Mouse (Mus musculus): ENCODE data around the gene Parvb.

Gene Parvb

DNA sequence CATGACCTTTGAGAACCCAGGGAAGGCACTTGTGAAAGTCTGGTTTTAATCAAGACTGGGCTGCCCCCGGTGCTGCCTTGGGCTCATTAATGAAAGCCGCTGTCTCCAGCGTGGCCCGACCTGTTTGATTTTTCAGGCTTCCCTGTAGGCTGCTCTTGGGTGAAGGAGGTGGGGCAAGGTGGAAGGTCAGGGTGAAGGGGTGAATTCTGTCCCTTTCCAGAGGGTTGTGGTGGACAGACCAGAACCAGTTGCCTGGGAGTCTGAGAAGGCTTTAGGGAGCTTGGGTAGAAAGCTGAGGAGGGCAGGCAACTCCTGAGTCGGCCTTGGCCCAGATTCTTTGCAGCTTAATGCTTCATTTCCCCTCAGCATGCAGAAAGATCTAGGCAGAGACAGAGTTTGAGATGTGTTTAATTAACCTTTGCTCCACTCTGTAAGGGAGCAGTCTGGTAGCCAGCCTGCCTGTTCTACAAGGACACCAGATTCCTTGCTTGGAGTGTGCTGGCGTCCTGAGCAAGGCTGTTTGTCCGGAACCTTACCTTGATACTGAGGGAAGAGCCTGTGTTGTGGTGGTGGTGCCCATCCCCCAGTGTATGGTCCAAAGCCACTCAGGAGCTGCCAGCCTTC lies 15.3 kb upstream of the Parvb start:
- no peak for DNase-seq (ENCODE audit: low read depth, low spot score)

DNA sequence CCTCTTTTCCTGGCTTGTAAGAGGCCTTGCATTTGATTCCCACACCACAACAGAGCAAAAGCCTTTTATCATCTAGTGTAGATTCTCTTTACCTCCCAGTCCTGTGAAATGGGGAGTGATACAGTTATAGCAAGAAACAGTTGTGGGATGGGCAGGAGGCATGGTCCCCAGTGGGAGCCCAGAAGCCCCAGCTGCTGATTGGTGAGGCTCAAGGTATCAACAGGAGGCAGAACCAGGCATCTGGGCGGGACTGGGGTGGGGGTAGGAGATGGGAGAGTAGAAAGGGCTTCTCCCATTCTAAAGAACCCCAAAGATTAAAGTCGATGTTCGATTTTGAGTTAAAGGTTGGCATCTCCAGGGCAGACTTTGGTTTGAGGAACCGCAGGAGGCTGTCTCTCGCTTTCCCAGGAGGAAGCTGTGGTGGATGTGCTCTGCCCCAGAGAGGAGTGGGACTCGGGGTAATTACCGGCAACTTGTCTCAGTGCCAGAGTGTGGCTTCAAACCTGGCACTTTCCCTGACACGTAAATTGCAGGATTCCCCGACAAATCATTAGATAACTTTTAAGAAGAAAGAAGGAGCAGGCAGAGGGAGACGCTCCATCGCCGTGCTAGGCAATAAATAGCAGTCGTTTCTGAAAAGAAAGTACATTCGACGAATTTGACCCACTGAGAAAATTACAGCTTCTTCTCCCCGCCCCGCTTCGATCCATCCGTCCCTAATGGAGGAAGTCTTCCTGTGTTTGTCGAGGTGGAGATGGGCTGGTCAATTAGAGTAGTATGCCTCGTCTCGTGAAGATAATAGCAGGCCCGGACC lies 13.7 kb upstream of the Parvb start:
- DNase-seq (ENCODE audit: low read depth, low spot score): no peak

DNA sequence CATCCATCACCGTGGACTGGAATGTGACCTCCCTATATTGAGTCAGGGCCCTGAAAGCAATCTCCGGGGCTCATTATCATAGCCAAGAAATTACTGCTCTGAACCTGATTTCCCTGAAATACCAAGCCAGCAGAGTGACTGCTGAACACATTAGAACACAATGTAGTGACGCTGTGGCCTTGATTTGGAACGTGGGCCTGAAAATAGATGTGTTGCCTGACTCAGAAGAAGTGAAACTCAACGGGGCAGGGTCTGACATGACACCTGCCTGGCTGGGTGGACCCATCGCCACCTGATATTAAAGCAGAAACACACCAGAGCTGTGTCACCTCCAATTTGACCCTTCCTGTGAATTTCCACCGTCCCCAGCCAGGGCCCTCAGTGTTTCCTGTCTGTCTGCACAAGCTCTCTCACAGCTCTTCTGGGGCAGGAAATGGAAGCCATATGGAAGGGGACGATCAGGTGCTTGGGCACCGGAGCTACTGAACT lies 13.0 kb upstream of the Parvb start:
- no peak for DNase-seq (ENCODE audit: low read depth, low spot score)

DNA sequence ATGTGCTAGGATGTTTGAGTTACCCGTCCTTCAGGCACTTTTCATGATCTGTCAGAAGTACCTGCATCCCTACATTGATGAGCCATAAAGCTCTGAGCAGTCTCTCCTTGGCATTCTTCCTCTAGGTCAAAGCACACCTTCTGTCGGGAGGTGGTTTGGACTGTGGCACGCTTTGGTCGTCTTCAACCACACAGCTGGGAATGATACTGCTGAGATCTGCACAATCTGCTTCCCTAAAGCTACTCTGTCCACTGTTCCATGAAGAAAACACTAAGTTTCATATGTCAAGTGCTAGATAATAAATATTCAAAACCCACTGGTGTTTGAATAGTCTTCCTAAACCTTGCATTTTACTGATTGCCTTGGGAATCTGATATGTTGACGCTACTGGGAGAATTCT lies 10.3 kb upstream of the Parvb start:
- no peak for DNase-seq (ENCODE audit: low read depth, low spot score)

DNA sequence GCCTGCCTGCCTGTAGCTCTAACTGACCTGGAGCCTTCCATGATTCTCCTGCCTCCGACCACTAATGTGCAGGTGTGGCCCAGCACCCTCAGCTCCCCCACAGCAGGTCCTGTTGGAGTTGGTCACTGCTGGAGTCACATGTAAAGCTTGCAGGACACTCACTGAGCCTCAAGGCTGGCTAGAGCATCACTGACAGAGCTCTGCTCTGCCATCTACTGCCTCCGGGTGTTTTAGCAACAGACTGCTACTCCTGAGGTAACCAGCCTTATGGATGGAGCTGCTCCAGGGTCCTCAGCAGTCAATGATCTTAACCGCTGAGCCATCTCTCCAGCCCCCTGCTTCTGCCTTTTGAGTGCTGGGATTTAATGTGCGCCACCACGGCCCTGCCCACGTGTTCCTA lies 8.4 kb upstream of the Parvb start:
- no peak for DNase-seq (ENCODE audit: low read depth, low spot score)

DNA sequence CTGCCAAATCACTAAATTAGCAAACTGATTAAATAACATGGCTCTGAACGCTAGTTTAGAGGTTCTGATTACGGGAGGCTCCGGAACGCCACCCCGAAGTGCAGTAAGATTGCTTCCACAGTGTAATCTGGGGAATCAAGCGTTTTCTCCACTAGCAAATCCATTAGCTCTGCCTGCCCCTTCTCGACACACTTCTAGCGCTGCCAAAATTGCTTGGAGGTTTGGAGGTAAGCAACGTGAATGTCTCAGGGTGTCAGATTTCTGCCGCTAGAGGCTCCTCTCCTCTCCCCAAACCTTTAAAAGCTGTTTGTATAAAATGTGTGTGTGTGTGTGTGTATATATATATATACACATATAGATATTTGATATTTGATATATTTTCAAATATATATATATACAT lies 7.1 kb upstream of the Parvb start:
- DNase-seq (ENCODE audit: low read depth, low spot score): peak; percentile 46

DNA sequence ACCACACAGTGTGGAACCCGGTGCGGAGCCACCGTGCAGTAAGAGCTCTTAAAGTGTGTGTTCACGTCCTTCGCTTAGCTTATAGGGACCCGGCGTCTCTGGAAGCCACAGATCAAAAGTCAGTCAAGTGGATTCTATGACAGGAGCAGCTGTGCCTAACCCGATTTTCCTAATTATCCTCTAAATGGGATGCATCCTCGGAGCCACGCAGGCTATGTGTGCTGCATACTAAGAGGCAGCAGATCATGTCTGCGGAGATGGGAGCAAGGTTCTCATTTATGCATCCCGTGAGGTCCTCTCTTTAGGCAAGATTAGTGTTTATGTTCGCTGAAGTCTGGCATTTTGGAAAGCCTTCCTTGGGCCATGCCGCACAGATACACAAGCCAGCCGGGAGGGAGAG lies 4.9 kb upstream of the Parvb start:
- no peak for DNase-seq (ENCODE audit: low read depth, low spot score)

DNA sequence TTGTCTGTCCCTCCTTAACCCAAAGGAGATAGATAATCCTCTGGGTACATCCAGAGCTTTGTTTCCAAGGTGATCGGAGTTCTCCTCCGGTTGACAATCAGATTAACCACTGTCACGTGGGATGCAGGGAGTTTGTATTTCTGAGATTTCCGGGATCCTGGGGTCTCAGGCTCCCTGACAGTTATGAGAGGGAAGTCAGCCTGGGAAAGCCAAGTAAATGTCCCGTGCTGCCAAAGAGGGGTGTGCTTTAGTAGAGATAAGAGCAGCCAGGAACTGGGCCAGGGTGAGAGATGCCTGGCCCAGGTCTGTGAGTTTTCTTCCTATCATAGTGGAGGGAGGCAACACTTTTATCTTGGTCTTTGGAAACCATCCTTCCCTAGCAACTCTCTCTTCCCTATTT lies 1.2 kb upstream of the Parvb start:
- no peak for DNase-seq (ENCODE audit: low read depth, low spot score)

DNA sequence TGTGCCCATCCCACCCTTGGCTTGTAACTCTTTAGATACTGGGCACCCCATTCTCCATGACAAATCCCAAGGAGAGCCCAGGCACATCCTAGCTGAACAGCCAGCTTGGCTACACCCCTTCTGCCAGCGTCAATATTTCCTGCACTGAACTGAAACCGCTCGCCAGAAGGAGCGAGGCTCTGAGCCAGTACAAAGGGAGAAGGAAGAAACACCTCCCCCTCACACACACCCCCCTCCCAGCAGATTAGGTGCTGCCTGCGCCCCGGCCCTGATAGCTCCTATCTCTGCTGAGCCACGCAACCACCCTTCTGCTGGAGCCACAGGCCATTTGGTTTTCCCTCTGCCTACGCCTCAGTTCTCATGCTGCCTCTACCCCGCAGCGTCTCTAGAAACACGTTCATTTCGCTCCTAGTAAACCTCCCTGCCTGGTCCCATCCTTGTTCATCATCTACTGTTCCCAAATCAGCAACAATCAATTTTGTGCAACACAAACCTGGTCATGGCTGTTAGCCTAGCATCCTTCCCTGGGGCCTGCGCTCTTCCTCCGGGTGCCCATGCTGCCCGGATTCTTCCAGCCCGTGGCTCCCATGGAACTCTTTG lies 630 bp upstream of the Parvb start:
- DNase-seq (ENCODE audit: low read depth, low spot score): no peak

DNA sequence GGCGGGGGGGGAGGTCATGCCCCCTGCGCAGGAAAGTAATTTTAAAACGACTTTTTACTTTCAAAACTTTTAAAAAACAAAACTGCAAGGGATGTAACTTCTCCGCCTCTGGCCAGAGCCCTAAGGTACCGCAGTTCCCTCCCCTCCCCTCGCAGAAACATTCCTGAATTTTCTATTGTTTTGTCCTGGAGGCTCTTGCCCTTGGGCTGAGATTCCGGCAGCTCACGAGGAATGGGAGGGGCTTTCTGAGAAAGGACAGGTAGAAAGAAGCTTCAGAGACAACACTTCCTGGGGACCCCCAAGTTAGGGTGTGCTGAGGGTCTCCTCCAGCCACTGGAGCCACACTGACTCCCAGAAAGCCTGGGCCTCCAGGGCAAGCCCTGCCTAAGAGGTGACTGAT lies 766 bp downstream of the Parvb start:
- no peak for DNase-seq (ENCODE audit: low read depth, low spot score)

DNA sequence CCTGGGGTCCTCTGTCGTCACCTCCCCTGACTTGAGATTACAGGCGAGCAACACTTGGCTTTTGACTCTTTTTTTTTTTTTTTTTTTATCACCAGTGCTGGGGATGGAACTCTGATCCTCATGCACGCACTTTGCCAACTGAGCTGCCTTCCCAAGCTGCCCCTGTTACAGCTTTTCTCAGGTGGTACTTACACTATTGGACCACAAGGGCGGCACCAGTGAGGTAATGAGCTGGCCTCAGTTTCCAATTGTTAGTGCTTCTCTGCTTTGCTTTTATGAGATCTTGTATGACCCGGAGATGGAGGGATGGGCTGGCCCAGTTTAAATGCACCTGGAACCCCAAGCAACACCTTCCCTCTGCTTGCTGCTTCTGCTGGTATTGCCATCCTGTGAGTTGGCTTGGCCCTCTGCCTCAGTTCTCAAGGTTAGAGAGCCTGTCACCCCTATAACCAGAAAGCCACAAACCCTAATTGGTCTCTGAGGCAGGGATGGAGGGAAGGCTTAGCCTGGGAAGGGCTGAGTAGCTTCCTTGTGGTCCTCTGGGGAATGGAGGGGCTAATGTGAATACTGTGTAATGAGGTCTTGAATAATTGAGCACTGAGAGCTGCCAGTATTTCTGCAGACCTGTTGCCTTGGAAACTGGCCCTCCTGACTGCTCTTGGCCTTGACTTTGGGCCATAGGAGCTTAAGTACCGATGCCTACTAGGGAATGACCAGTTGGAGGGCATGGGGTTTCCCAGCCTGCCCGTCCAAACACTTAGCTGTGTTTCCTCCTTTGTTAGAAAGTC lies 3.1 kb downstream of the Parvb start:
- DNase-seq (ENCODE audit: low read depth, low spot score): no peak

DNA sequence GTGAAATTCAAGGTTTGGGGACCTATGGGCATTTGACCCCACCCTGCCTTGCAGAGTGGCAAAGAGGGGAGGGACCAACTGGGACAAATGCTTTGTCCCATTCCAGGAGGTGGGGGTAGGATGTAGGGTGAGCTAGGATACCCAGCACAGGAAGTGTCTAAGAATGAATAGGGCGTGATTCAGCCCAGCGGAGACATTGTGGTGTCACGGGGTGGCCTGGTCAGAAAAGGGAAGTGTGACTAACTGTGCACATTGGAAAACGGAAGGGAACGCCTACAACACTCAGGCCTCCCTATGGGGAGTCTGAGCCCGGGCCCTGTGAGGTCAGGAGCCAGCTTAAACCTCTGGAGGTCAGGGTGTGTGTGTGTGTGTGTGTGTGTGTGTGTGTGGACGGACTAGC lies 3.8 kb downstream of the Parvb start:
- peak; percentile 88 for DNase-seq (ENCODE audit: low read depth, low spot score)

DNA sequence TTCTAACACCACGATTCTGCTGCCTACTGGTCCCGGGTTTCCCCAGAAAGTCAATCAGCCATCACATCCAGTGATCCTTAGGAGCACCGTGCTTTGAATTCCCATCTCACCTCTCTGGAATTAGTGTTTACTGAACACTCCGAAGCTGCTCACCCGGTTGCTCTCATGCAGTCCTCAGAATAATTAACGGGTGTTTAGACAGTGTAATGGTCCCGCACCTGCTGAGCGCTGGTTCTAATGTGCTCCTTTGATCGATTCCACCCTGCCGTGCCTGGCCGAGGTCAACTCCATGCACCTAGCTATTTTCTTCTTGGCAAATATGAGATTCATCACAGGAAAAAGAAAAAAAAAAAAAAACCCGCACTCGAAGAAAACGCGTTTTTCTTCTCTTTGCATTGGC lies 6.7 kb downstream of the Parvb start:
- no peak for DNase-seq (ENCODE audit: low read depth, low spot score)

DNA sequence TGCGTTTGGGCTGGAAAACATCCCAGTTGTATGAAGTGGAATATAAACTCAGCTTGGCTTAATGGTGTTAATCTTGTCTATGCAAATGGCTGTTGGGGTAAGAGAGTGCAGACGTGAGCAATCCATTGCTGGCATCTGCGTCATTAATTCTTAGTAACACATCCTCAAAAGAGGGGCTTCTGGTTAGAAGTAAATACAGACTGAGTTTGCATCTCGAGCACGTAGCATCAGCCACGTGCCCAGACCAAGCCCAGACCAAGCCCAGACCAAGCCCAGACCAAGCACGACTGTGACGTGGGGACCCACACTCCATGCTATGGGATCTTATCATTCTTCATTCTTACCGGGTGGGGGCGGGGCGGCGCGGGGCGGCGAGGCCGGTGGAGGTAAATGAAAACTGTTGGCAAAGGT lies 7.2 kb downstream of the Parvb start:
- no peak for DNase-seq (ENCODE audit: low read depth, low spot score)

DNA sequence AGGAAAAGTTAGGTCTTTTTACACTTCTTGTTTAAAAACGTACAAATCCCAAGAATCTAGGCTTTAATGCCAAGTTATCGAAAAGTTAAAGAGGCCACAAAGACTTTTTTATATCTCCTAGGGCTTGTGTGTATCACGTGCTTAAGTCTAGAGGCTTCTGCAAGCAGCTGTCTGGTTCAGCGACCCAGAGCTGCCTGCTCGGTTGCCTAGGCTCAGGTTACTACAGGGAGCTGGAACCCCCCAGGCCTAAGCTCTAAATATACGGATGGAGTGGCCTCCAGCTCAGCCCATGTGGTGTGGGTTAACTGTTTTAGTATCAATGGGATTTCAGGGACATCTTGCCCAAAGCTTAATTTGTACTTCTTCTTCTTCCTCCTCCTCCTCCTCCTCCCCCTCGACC lies 9.7 kb downstream of the Parvb start:
- DNase-seq (ENCODE audit: low read depth, low spot score): no peak

DNA sequence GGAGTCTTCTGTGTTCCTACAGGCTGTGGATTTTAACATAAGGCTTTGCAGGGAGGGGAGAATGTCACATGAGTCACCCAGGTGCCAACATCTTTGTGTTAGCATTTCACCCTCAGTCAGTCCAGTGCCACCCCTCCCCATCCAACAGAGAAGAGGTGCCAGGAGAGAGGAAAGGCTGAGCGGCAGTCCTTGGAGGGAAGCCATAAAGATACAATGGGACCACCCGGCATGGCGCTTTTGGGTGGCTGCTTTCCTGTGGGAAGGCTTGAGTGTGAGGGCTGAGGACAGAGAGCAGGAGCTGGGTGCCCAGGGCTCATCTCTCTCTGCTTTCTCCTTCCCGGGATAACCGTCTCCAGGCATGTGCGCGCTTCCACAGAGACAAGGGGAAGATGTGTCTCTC lies 13.3 kb downstream of the Parvb start:
- no peak for DNase-seq (ENCODE audit: low read depth, low spot score)

DNA sequence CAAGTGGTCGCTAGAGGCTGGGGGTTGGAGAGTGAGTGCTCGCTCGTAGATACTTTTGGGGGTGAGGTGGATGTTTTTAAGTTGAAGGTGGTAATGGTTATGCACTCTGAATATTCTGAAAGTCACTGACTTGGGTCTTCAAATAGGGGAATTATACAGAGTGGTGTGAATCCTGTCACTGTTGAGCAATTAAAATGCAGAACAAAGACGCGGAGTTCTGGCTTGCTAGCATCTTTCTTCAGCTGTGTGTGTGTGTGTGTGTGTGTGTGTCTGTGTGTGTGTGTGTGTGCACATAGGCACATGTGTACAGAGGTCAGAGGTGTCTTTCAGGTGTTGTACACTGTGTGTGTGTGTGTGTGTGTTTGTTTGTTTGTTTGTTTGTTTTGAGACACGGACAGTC lies 14.4 kb downstream of the Parvb start:
- no peak for DNase-seq (ENCODE audit: low read depth, low spot score)

DNA sequence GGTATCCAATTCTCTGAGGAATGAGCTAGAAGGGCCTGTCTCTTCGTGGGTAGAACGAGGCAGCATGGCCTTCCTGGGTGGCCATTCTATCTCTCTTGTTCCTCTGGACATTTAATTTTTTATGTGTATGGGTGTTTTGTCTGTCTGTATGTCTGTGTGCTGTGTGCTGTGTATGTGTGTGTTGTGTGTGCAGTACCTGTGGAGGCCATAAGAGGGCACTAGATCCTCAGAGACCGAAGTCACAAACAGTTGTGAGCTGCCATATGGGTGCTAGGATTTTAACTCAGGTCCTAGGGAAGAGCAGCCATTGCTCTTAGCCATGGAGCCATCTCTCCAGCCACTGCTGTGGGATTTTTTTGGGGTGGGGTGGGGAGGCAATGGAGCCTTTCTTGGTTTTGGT lies 15.5 kb downstream of the Parvb start:
- DNase-seq (ENCODE audit: low read depth, low spot score): no peak

DNA sequence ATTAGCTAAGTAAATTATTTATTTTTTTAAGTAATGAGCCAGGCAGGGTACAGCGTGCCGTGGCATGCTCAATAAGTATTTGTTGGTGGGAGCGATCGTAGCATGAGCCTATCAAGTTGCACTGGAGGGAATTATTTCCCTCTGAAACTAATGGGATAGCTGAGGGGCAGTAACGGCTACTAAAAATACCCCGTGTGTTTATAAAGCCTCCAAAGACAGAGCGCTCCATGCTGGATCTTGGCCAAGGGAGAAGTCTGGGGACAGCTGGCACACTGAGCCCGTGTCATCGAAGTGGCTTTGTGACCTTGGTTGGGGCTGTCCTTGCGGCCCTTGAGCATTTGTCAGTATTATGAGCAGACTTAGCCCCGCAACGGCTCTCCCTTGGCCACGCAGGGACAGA lies 19.4 kb downstream of the Parvb start:
- no peak for DNase-seq (ENCODE audit: low read depth, low spot score)

DNA sequence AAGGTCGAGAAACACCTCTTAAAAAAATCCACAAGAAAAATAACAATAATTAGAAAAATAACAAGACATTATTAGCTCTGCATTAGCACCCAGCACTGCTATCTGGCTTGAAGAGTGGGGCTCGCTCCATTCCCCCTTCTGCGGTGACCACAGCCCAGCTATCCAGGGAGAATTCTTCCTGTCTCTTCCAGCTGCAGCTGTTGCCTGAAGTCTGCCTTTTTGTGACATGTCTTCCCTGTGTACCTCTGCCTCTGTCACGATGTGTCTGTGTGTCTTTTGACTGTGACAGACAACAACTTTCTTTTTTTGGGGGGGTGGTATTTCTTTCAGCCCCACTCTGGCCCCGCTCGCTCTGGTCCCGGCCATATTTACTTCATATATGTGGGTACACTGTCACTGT lies 20.8 kb downstream of the Parvb start:
- DNase-seq (ENCODE audit: low read depth, low spot score): no peak

DNA sequence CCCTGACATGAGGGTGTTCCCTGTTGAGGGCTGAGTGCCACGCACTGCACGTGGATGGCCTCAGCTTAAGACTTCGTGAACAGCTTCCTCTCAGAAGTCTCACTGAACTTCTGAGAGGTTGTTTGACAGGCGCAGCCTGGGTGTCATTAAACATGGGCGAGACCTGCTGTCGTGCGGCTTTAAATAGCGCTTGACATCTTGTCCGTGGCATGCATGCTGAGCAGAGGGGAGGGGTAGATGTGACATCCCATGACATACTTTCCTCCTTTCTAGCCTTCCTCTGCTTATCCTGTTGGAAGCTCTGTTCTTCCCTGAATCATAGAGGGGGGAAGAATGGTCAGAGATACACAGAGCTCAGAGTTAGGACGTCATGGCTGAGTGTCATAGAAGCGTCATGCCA lies 21.9 kb downstream of the Parvb start:
- DNase-seq (ENCODE audit: low read depth, low spot score): no peak

DNA sequence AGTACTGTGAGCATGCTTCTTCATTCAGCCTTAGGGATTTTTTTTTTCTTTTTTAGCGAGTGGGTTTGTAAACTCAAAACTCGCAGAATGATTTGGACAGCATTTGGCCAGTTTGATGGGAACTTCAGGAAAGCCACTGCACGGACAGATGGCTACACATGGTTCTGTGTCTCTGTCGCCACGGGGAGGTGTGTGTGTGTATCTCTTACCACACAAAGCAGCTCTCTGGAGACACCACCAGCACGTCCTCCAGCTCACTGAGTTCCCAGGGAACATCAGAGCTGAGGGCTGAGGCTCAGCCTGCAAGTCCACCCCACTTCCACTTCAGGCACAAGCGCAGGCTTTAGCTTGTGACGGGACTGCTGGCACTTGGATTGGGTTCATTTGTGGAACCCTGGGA lies 22.5 kb downstream of the Parvb start:
- DNase-seq (ENCODE audit: low read depth, low spot score): no peak

Data from 3T3-L1 (cell line).